Mouse (Mus musculus): ENCODE measurements around the gene Scd3. TPM values are rescaled to one million over a fixed set of nuclear protein-coding genes. Genes with fewer than 3 reads are reported as not detected.

The Scd3 gene
- polyA plus RNA-seq, 1 experiment from 2014 or later, result 0.18 TPM

DNA sequence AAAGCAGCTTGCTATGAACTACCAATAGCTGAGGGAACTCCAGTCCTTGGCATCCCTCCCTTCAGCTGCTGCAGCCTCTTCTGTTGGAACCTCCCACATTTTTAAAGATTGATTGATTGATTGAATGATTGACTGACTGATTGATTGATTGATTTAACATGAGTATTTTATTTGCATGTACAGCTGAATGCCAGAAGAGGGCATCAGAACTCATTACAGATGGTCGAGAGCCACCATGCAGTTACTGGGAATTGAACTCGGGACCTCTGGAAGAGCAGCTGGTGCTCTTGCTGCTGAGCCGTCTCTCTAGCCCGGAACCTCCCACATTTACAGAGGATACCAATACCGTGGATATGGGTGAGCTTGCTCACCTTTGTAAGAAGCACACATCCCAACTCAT is 57.4 kb downstream of the Scd3 start:
- Histone ChIP-seq H3K27ac (ENCODE audit: low read length) (no peak overlapping the region), H3K4me3 (replicated peaks; ENCODE audit: low read length) (no peak overlapping the region), H3K9ac (ENCODE audit: low read length) (no peak overlapping the region), H3K36me3 (ENCODE audit: control insufficient read depth, insufficient read depth, low read length) (no peaks in the 10 kb centered on the region), H3K9me3 (replicated peaks; ENCODE audit: control insufficient read depth, low read length) (no peaks in the 10 kb centered on the region), H3K4me2 (ENCODE audit: low read depth, low read length) (no peak overlapping the region), H3K4me1 (ENCODE audit: control insufficient read depth, insufficient read depth, low read length) (no peaks in the 10 kb centered on the region), H3K27me3 (ENCODE audit: control insufficient read depth, insufficient read depth, low read length) (no peaks in the 10 kb centered on the region)
- 80% methylated on average over 5 of the region's 5 CpGs for WGBS
- ATAC-seq (ENCODE audit: insufficient read depth, low FRiP score), result no peak

DNA sequence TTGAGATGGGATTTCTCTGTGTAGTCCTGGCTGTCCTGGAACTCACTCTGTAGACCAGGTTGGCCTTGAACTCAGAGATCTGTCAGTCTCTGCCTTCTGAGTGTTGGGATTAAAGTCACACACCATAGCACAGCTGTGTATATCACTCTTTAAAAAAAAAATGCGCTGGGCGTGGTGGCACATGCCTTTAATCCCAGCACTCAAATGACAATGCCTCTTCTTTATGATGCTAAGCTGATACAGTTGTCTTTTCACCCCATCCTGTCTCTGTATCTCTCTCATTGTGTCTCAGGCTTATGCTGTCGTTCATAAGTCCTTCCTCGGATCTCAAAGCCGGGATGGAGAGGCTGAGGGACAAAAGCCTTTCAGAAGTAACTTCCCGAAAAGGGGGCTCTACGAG is 58.7 kb downstream of the Scd3 start:
- ATAC-seq (ENCODE audit: insufficient read depth, low FRiP score), result no peak
- WGBS, result 76% methylated on average over 7 of the region's 7 CpGs
- no peaks in the 10 kb centered on the region for H3K9me3 ChIP-seq (replicated peaks; ENCODE audit: control insufficient read depth, low read length)

DNA sequence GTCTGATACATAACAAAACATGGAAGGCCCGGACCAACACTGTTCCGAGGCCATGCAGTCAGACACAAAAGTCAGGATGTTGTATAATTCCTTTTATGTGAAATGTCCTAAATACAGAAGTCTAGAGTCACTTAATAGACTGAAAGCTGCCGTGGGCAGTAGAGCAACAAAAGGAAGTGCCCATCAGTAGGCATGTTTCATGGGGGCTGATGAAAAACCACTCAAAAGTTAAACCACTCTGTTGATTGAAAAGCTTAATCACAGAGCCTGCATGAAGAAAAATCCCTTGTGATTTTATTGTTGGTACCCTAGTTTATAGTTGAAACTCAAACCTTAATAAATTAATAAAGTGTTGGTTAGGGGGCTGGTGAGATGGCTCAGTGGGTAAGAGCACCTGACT is 60.5 kb downstream of the Scd3 start:
- H3K4me1 ChIP-seq (ENCODE audit: control insufficient read depth, insufficient read depth, low read length), result peaks cover 11% of the 10 kb centered on the region
- H3K4me2 ChIP-seq (ENCODE audit: low read depth, low read length), result no peak overlapping the region
- H3K27me3 ChIP-seq (ENCODE audit: control insufficient read depth, insufficient read depth, low read length), result no peaks in the 10 kb centered on the region
- 89% methylated on average over 3 of the region's 3 CpGs for WGBS
- ATAC-seq (ENCODE audit: insufficient read depth, low FRiP score), result no peak
- H3K36me3 ChIP-seq (ENCODE audit: control insufficient read depth, insufficient read depth, low read length), result no peaks in the 10 kb centered on the region
- H3K4me3 ChIP-seq (replicated peaks; ENCODE audit: low read length), result no peak overlapping the region
- H3K9ac ChIP-seq (ENCODE audit: low read length), result no peak overlapping the region
- no peak overlapping the region for H3K27ac ChIP-seq (ENCODE audit: low read length)
- no peaks in the 10 kb centered on the region for H3K9me3 ChIP-seq (replicated peaks; ENCODE audit: control insufficient read depth, low read length)

More for the DNA sequence above, 58.7 kb downstream of the Scd3 start:
- no peak overlapping the region for H3K4me2 ChIP-seq (ENCODE audit: low read depth, low read length)
- H3K4me3 ChIP-seq (replicated peaks; ENCODE audit: low read length), result no peak overlapping the region
- H3K27me3 ChIP-seq (ENCODE audit: control insufficient read depth, insufficient read depth, low read length), result no peaks in the 10 kb centered on the region
- H3K4me1 ChIP-seq (ENCODE audit: control insufficient read depth, insufficient read depth, low read length), result peaks cover 6% of the 10 kb centered on the region; the same call in 1 of the 2 replicates
- no peak overlapping the region for H3K9ac ChIP-seq (ENCODE audit: low read length)
- no peaks in the 10 kb centered on the region for H3K36me3 ChIP-seq (ENCODE audit: control insufficient read depth, insufficient read depth, low read length)
- H3K27ac ChIP-seq (ENCODE audit: low read length), result no peak overlapping the region

DNA sequence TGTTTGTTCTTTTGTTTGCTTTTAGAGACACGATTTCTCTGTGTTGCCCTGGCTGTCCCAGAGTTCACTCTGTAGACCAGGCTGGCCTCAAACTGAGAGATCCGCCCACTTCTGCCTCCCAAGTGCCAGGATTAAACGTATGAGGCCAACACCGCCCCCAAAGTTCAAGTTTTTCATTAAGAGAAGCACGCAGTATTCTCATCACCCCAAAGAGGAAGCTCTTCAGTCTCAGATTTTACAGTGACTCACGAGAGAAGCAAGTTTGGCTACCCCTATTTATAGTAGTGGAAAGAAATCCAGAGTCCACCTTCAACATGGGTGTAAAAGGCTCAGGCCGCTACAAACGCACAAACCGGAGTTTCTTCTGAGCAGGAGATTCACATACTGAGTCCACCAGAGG is 61.2 kb downstream of the Scd3 start:
- whole genome bisulfite sequencing, result 69% methylated on average over 9 of the region's 9 CpGs
- H3K9me3 ChIP-seq (replicated peaks; ENCODE audit: control insufficient read depth, low read length), result no peaks in the 10 kb centered on the region
- H3K4me1 ChIP-seq (ENCODE audit: control insufficient read depth, insufficient read depth, low read length), result peaks cover 11% of the 10 kb centered on the region

DNA sequence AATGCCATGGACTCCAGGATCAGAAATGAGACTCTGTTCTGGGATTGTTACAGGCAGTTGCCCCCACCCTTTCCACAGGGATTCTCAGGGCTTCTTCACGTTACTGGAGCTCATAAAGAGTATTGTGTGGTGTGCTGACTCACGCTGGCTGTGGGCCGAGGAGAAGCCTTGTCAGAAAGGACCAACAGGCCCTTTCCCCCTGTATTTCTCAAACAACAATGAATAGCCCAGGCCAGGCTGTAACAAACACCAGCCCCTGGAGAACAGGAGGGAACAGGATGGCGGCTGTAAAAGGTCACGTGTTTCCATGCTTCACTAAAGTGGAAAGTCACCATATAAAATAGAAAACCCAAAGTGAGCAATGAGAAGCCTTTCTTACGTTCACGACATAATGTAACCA is 62.2 kb downstream of the Scd3 start:
- no peaks in the 10 kb centered on the region for H3K27me3 ChIP-seq (ENCODE audit: control insufficient read depth, insufficient read depth, low read length)
- H3K9me3 ChIP-seq (replicated peaks; ENCODE audit: control insufficient read depth, low read length), result no peaks in the 10 kb centered on the region
- H3K4me2 ChIP-seq (ENCODE audit: low read depth, low read length), result no peak overlapping the region
- no peak overlapping the region for H3K9ac ChIP-seq (ENCODE audit: low read length)
- H3K4me3 ChIP-seq (replicated peaks; ENCODE audit: low read length), result no peak overlapping the region
- no peaks in the 10 kb centered on the region for H3K36me3 ChIP-seq (ENCODE audit: control insufficient read depth, insufficient read depth, low read length)
- peaks cover 11% of the 10 kb centered on the region for H3K4me1 ChIP-seq (ENCODE audit: control insufficient read depth, insufficient read depth, low read length)
- no peak for ATAC-seq (ENCODE audit: insufficient read depth, low FRiP score)
- H3K27ac ChIP-seq (ENCODE audit: low read length), result peak overlapping the region; percentile 66
- 66% methylated on average over 7 of the region's 7 CpGs for WGBS

More for the DNA sequence above, 61.2 kb downstream of the Scd3 start:
- Histone ChIP-seq H3K4me2 (ENCODE audit: low read depth, low read length) (no peak overlapping the region), H3K27me3 (ENCODE audit: control insufficient read depth, insufficient read depth, low read length) (no peaks in the 10 kb centered on the region), H3K9ac (ENCODE audit: low read length) (no peak overlapping the region), H3K27ac (ENCODE audit: low read length) (no peak overlapping the region; the same call in 1 of the 2 replicates), H3K4me3 (replicated peaks; ENCODE audit: low read length) (no peak overlapping the region), H3K36me3 (ENCODE audit: control insufficient read depth, insufficient read depth, low read length) (no peaks in the 10 kb centered on the region)
- no peak for ATAC-seq (ENCODE audit: insufficient read depth, low FRiP score)

DNA sequence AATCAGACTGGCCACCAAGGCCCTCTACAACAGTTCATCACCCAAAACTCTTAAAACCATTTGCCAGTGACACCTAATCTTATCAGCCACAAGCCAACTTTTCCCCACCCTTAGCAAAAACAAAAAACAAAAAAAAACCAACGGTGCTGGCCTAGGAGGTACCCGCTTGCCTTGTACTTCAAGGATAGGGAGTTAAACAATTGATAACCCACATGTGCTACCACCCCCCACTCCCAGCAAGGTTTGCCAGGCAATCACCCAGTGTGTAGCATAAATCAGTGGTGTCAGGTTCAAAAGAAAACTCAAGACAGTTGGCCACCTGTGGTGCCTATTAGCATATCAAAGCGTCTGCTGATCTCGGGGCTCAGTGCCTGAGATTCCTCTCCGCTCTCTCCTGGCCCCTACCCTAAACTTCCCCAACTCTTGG is 62.9 kb downstream of the Scd3 start:
- no peaks in the 10 kb centered on the region for H3K27me3 ChIP-seq (ENCODE audit: control insufficient read depth, insufficient read depth, low read length)
- no peaks in the 10 kb centered on the region for H3K9me3 ChIP-seq (replicated peaks; ENCODE audit: control insufficient read depth, low read length)
- H3K4me1 ChIP-seq (ENCODE audit: control insufficient read depth, insufficient read depth, low read length), result peaks cover 11% of the 10 kb centered on the region
- H3K27ac ChIP-seq (ENCODE audit: low read length), result peak overlapping the region; percentile 97
- H3K4me3 ChIP-seq (replicated peaks; ENCODE audit: low read length), result no peak overlapping the region
- ATAC-seq (ENCODE audit: insufficient read depth, low FRiP score), result no peak
- H3K4me2 ChIP-seq (ENCODE audit: low read depth, low read length), result peak overlapping the region; percentile 66
- no peaks in the 10 kb centered on the region for H3K36me3 ChIP-seq (ENCODE audit: control insufficient read depth, insufficient read depth, low read length)
- WGBS, result 41% methylated on average over 5 of the region's 5 CpGs
- H3K9ac ChIP-seq (ENCODE audit: low read length), result peak overlapping the region; percentile 22; the same call in 1 of the 2 replicates

DNA sequence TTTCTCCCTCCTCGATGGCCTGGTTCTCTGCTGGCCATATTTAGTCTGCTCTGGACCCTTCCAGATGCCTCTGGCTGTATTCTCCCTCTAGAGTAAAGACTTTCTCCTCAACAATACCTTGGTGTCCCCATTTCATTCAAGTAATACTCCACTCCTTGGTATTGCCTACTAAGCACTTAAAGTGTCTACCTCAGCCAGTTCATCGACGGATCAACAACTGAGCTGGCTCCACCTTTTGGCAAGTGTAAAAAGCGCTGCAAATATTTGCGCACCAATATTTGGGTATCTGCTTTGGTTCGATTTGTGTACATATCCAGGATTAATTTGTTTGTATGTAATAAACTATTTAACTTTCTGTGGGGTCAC is 63.4 kb downstream of the Scd3 start:
- Histone ChIP-seq H3K36me3 (ENCODE audit: control insufficient read depth, insufficient read depth, low read length) (no peaks in the 10 kb centered on the region), H3K9ac (ENCODE audit: low read length) (peak overlapping the region; percentile 81), H3K4me3 (replicated peaks; ENCODE audit: low read length) (peak overlapping the region; percentile 57), H3K4me2 (ENCODE audit: low read depth, low read length) (peak overlapping the region; percentile 66), H3K27me3 (ENCODE audit: control insufficient read depth, insufficient read depth, low read length) (no peaks in the 10 kb centered on the region), H3K4me1 (ENCODE audit: control insufficient read depth, insufficient read depth, low read length) (peaks cover 11% of the 10 kb centered on the region), H3K9me3 (replicated peaks; ENCODE audit: control insufficient read depth, low read length) (no peaks in the 10 kb centered on the region), H3K27ac (ENCODE audit: low read length) (peak overlapping the region; percentile 97)
- 8% methylated on average over 6 of the region's 6 CpGs for WGBS
- ATAC-seq (ENCODE audit: insufficient read depth, low FRiP score), result peak; percentile 20; the same call in 1 of the 2 replicates

DNA sequence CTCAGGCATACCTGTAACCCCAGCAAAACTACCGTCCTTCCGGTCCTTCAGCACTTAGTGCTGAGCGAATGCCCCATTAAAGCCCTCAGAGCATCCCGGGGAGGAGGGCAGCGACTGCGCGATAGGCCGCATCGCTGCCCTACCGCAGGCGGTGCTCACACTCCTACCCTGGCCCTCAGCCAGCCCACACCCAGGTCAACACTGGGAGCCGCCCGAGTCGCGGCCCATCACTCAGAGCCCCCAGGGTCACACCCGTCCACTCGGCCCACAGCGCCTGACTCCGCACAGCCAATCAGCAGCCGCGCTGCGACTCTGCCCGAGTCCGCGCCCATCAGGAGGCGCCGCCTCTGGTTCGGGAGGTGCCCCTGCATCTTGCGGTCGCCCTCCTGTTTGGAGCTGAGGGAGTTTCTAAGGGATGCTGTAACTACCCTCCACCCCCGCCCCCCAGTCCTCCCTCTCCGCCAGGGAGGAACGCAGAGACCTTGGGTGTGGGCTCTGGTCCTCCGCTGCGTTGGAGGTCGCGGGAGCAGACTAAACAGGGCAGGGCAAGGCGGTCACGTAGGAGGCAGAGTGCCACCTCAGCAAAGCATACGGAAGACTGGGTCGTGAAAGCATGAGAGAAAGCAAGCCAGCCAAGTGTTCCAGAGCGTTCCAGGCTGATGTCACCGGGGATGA is 63.9 kb downstream of the Scd3 start:
- H3K4me1 ChIP-seq (ENCODE audit: control insufficient read depth, insufficient read depth, low read length), result peaks cover 11% of the 10 kb centered on the region
- peak; percentile 98 for ATAC-seq (ENCODE audit: insufficient read depth, low FRiP score)
- H3K27ac ChIP-seq (ENCODE audit: low read length), result peak overlapping the region; percentile 97
- H3K9ac ChIP-seq (ENCODE audit: low read length), result peak overlapping the region; percentile 81
- no peaks in the 10 kb centered on the region for H3K9me3 ChIP-seq (replicated peaks; ENCODE audit: control insufficient read depth, low read length)
- H3K36me3 ChIP-seq (ENCODE audit: control insufficient read depth, insufficient read depth, low read length), result no peaks in the 10 kb centered on the region
- H3K4me2 ChIP-seq (ENCODE audit: low read depth, low read length), result peak overlapping the region; percentile 66
- under 1% methylated on average over 43 of the region's 43 CpGs for WGBS
- no peaks in the 10 kb centered on the region for H3K27me3 ChIP-seq (ENCODE audit: control insufficient read depth, insufficient read depth, low read length)
- peak overlapping the region; percentile 57 for H3K4me3 ChIP-seq (replicated peaks; ENCODE audit: low read length)

DNA sequence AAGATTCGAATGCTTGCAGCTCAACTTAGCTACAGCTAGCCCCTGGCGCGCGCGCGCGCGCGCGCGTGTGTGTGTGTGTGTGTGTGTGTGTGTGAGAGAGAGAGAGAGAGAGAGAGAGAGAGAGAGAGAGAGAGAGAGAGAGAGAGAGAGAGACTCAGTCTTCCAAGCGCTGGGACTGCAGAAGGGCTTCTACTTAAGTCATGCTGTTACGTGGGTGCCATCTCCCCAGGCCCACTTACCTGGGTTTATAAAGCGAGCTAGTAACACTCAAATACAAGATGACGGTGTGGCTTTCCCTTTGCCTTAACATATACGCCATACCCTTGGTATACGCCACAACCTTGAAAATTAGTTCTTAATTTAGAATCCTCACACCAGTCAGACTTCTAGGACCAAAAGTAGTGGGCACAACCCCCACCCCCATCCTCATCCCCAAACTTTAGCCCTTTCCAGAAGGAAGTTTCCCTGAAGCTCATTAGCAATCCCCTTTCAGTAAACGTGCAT is 64.5 kb downstream of the Scd3 start:
- Histone ChIP-seq H3K27ac (ENCODE audit: low read length) (peak overlapping the region; percentile 97), H3K36me3 (ENCODE audit: control insufficient read depth, insufficient read depth, low read length) (no peaks in the 10 kb centered on the region), H3K4me1 (ENCODE audit: control insufficient read depth, insufficient read depth, low read length) (peaks cover 11% of the 10 kb centered on the region), H3K27me3 (ENCODE audit: control insufficient read depth, insufficient read depth, low read length) (no peaks in the 10 kb centered on the region), H3K9ac (ENCODE audit: low read length) (peak overlapping the region; percentile 81), H3K9me3 (replicated peaks; ENCODE audit: control insufficient read depth, low read length) (no peaks in the 10 kb centered on the region), H3K4me2 (ENCODE audit: low read depth, low read length) (peak overlapping the region; percentile 66), H3K4me3 (replicated peaks; ENCODE audit: low read length) (peak overlapping the region; percentile 57)
- ATAC-seq (ENCODE audit: insufficient read depth, low FRiP score), result no peak
- 11% methylated on average over 18 of the region's 18 CpGs for WGBS

Data from stomach, embryonic 16.5 days (tissue).